Mouse (Mus musculus): ENCODE data around the gene Tmprss6. TPM values are rescaled to one million over a fixed set of nuclear protein-coding genes. Genes with fewer than 3 reads are reported as not detected.

Tmprss6 gene
- not detected for polyA plus RNA-seq (2017; shearing (Covaris generic))

DNA sequence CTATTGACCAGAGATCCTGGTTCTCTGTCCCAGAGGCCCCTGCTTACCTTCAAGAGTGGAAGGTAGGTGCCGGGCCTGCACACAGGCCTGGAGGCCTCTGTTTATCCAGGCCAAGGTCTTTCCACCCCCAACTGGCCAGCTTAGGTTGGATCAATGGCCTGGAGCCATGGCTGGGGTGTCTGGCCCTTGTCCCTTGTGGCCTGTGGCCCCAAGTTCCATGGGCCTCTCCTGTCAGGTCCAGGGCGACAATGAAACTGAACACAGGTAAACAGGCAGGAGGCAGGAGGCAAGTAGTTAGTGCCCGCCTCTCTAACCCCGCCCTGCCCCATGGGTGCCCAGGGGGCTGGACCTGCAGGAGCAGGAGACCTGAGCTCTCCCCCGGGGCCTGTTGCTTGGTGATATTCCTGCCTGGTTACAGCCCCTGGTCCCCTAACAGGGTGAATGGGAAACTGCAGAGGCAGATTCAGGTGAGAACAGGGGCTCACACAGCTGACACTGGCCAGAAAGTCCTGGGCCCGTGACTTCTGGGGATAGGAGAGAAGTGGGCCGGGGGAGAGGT is at the start of gene Tmprss6:
Tmprss6 (minus strand) TSS at position 256 of the 559 bp plus-strand sequence.
- no peak for ATAC-seq

DNA sequence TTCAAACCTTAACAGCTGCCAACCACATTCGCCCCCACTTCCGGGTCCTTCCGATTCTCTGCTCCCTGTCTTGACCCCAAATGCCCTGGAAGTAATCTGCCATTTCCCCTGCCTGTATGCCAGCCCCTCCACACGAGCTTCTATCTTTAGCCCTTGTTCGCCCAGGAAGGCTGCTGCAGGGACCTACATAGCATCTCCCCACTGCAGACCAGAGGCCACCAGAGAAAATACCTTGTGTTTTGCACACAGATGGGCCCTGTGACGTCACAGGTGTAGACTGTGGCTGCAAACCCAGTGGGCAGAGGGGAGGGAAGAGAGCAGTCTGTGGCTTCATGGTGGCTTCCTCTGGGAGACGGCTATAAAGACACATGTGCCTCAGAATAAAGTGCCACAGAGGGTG is 49.8 kb upstream of the Tmprss6 start:
- ATAC-seq = no peak

DNA sequence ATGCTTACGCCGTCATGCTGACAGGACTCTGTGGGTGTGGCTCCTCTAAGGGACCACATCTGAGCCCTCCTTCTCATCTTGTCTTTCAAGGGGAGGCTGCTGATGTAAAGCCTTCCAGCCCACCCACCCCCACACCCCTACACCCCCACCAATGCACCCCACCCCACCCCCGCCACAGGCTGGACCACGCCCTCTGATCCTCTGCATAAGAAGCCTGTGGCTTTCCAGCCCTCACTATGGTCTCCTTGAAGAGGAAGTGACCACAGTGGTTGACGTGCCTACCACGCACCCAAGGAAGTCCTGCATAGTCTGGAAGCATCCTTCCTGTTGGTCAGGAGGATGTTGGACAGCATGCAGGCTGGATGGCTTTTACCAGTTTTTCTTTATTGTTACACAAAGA is 47.3 kb upstream of the Tmprss6 start:
- ATAC-seq = no peak

DNA sequence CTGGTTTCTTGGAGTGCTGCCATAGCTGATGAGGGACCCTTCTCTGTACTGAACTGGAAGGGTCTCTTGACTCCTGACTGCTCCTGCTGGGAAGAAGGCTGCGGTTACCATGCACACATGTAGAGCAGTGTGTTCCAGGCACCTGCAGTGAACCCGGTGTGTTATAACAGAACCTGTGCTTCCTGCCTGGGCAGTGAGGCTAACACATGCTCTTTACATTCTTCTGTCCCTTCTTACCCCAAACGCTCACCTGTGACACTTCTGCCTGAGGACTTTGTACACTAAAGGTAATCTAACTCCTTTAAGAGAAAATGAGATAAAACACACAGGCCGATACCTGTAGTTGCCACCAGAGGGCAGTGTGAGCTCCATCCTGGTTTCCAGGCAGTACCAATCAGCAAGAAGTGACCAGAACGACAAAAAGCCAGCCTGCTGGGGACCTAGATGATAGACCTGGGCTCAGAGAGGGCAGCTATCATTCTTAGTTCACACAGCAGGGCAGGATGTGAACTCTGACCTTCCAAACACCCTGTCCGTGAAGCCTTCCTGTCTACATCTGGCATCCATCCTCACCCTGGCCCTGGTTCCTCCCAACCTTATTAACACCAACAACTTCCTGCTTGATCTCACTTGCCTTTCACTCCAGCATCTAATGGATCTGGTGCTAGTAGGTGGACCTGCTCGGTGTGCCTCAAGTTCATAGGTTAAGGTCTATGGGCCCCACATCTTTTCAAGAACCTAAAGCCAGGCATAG is 46.1 kb upstream of the Tmprss6 start:
- ATAC-seq = peak; percentile 29

DNA sequence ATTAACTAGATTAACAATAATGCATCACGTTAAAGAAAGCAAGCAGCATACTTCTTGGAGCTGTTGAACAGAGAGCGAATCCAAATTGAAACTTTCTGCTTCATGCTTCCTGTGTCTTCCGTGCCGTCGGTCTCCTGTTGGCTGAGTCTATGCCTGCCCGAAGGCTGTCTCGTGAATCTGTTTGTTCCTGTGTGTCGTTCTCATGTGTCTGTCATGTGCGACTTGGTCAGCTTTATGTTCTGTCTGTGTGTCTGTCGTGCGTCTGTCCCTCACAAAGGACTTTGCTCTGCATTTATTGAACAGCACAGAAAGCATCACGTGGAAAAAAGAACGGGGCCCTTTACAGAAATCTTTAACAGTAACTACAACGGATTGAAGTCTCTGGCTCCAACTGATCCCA is 44.6 kb upstream of the Tmprss6 start:
- no peak for ATAC-seq

DNA sequence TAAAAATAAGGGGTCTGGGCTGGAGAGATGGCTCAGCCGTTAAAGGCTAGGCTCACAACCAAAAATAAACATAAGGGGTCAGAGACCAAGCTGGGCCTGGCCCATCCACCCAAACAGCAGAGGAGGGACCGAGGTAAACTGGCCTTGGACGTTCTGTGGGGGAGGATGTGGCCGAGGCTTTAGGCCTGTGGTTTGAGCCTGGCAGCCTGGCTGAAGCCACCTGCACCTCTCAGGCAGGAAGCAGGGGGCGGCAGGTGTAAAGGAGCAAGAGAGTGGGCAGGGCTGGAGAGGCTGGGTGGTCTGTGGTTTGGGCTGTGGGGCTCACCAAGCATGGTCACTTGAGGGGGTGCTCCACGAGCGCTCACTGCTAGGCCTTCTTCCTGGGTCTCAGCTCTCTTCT is 43.5 kb upstream of the Tmprss6 start:
- no peak for ATAC-seq

DNA sequence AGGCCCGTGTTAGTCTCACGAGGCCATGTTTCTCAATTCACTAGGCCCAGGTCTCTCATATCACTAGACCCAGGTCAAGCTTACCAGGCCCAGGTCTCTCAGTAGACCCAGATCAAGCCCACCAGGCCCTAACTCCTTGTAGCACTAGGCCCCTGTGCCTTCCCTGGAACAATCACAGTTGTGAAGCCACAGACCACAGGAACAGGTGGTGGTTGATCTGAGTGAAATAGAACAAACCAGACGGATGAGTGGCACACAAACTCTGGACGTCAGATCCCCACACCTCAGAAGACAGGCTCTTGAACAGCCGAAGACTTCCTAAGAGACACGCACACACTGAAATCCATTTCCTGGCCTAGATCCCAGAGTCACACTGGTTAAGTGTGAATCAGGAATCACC is 42.3 kb upstream of the Tmprss6 start:
- peak; percentile 51 for ATAC-seq

DNA sequence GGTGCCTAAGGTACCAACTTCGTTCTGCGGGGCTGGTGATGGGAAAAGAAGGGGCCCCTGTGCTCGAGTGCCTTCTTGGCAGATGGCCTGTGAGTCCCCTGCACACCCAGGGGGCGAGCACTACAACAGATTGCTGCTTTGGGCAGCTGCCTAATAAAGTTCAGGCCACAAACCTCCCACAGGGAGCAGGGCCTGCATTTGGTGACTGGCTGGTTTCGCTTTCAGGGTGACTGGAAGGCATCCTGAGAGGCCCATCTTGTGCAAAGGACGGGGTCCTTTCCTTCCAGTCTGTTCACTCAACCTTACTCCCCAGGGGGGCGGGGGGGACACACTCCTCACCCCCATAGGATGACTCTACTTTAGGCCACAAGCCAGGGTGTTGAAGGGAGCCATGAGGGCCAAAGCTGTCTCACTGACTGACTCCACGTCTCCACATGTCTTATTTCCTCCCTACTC is 41.7 kb upstream of the Tmprss6 start:
- ATAC-seq = peak; percentile 65

DNA sequence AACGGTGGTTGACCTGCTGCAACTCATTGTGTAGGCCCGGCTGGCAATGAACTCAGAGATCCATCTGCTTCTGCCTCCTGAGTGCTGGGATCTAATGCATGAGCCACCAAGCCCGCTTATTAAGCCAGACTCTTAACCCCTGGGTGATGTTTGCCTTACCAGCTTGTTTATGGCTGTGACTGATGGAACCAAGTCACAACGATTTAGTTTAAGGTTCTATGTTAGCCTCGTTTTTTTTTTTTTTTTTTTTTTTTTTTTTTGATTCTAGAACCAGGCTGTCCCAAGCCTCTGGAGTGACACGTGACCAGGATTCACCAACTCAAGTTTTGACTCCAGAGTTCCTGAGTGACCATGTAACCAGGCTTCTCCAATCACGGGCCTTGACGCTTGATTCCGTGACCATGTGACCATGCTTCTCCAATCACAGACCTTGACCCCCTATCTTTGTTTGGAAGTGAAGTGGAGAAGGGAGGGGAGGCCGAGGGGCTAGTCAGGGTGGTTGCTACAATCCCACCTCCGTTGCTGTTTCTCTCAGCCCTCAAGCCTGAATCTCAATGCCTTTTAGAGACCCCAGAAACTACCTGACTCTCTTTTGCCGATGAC is 41.0 kb upstream of the Tmprss6 start:
- no peak for ATAC-seq

DNA sequence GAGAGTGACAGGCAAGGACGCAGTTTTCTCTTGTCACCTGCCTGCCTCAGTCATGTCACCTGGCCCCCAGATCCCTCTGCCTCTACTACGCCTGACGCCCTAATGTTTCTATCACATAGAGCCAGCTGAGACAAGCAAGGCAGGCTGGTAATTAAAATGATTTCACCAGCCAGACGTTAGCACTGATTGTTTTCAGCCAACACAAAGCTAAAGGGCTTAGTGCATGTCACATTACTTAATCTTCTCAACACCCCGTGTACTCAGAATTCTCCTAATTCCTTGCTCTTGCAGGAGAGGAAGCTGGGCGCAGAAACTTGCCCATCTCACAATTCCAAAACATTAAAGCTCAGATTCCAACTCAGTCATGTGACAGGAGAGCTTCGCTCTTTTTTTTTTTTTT is 40.0 kb upstream of the Tmprss6 start:
- no peak for ATAC-seq

DNA sequence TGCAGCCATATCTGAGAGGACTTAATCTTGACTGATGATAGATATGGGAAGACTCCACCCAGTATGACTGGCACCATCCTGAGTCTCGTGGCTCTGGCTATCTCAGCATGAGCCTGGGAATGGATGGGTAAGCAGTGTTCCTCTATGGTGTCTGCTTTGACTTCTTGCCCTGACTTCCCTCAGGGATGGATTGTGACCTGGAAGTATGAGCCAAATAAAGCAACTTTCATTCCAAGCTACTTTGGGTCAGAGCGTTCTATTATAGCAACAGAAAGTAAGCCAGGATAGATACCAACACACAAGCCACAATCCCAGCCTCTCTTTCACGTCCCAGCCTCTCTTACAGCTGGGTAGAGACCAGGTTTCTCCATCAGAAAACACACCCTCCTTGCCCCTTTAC is 37.1 kb upstream of the Tmprss6 start:
- ATAC-seq = no peak

DNA sequence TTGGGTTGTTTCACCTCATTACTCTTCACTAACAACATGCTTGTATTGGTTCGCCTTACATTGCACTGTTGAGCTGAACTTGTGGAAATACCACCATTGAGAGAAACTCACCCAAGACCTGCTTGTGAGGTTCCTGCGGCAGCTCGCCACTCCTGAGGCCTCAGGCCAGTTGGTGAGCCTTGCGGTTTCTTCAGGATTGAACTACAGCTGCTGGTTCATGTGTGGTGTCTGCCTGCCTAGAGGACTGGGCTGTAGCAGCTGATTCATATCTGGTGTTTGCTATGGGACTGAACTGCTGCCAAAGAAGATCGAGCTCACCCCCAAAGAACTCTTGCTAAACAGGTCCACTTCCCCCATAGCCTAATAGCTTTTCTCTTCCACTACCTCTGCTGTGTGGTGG is 36.4 kb upstream of the Tmprss6 start:
- no peak for ATAC-seq

DNA sequence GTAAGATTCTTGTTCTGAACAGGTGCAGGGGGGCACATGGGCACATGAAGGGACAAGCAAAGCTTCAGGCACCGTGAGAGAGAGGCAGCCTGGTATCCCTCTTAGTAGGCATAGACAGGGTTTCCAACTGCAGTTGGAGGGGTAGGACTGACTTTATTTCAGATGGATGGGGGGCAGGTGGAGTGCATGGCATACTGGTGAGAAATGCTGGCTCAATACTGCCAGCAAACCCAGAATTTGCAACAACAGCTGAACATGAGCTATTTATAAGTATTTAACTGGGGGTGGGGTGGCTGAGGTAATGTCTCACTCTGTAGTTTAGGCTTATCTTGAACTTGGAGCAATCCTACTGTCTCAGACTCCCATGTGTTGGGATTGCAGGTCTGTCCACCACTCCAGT is 35.6 kb upstream of the Tmprss6 start:
- no peak for ATAC-seq

DNA sequence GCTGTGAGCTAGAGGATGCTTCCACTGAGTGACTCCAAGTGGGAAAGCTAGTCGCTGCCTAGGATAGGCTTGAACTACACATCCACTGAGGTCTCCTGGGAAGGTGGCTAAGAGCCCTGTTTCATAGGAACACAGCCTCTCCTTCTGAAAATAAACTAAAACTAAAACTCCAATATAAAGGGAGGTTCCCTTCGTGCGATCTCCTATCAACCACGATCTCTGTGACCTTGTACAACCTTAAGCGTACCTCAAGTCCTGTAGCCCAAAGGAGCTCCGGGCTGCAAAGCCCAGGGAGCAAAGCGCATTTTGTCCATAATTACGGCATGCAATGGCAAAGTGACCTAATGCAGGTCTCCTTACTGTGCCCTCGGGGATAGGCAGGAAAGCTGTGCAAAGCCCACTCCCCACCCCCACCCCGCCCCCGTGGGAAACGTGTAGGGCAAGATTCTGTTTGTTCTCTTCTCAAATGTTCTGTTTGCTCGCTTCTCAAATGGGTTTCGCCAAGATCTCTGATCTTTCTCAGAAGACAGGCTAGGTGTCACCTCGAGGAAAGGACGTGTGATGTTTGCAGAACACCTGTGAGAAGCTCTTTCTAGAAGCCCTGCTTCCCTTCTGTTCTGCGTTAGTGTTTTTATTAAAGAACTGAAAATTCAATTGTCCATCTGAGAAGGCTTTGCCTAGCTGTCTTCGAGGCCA is 34.2 kb upstream of the Tmprss6 start:
- ATAC-seq = peak; percentile 48

DNA sequence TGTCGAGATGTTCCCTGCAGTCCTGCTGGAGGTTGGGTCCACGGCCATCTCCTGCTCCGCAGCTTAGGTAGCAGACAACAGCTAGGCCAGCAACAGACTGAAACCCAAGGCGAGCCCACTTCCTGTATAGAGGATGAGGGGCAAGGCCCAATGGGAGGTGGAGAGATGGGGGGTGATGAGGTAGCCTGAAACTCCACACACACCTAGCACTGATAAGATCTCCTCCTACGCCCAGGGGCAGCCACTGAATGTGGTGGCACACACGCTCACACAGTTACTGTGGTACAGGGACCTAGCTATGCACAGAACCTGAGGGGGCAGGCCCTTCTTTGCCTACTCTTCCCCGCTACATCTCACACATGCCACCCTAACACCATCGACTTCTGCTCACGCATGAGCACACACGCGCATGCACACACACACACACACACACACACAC is 26.6 kb upstream of the Tmprss6 start, which contains the start of gene Il2rb:
Il2rb (minus strand) TSS at position 304 of the 439 bp plus-strand sequence.
- peak; percentile 79 for ATAC-seq

DNA sequence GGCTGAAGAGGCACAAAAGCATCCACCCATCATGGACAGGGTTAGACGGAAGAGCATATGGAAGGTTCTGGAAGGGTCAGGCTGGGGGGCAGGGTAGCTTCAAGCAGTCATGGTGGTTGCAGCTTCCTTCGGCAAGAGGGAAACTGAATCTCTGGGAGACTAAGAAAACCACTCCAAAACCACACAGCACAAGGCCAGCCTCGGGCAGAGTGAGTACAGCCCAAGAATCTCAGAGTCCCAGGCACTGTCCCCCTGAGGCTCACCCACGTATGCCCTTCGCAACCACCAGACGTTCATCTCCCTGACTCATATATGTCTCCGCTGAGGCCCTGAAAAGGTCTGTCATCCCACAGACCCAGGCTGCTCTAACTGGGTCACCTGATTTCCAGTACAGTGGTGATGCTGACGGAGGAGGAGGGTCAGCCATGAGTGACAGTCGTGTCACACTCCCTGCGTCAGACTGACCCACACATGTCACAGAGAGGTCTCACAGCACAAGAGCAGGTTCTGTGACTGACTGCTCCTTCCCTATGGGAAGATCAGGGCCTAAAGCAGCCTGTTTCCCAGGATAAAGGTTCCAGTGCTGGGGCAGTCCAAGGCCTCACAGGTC is 25.1 kb upstream of the Tmprss6 start:
- peak; percentile 57 for ATAC-seq

DNA sequence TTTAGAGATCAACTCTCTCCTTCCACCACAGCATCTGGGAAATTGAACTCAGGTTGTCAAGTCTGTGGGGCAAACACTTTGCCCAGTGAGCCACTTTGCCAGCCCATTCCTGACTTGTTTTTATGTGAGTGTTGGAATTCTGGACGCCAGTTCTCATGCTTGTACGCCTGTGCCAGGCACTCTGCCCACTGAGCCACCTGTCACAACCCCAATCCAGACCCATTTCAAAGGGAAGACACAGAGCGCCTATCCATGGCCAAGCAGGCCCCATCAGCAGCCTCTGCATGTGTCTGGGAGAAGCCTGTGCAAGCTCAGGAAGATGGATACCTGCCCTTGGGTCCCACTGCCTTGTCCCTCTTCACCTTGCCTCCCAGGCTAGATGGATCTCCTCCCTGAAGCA is 22.9 kb upstream of the Tmprss6 start:
- ATAC-seq = no peak

DNA sequence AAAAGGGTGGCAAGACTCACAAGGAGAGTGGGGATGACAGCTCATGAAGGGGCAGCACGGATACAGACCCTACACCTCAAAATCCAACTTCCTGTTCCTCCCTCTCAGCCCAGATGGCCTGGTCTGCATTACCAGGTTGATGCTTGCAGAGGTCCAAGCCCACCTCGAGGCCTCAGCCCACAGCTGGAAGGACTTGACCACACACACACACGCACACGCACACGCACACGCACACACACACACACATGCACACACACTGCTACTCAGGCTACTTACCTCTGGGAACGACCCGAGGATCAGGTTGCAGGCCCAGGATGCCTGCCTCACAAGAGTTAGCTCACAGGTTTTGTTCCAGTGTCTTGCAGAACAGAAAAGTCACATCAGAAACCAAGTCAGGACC is 21.5 kb upstream of the Tmprss6 start:
- ATAC-seq = no peak

DNA sequence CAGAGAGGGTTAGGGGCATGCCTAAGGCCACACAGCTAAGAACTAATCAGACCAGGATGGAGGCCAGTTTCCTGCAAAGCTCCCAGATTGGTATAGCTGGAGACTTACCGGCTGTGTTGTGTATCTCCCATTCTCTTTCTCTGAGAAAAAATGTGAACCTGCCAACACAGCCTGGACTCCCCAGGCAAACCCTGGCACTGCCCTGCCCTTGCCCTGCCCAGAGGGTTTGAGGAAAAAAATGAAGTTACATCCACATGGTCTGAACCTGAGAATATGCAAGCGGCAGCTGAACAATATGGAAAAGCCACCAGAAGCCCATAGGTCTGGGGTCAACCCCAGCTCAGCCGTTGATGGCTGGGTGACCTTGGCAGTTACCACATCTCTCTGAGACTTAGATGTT is 20.8 kb upstream of the Tmprss6 start:
- ATAC-seq = no peak

DNA sequence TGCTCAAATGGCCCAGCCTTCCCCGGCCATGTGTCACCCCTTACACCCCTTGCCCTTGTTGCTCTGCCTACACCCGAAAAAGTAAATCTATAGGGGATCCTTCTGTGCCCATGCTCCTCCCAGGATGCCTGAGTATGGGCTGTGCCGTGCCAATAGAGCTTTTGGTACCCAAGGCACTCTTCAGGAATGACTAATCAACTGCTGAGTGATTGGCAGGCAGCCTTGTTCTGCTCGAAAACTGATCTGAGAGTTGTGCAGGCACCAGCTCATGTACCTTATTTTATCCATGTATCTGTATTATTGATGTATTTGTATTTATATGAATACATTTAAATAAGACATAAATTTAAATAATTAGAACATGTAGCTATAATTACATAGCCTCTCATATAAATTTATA is 18.6 kb upstream of the Tmprss6 start:
- ATAC-seq = no peak

DNA sequence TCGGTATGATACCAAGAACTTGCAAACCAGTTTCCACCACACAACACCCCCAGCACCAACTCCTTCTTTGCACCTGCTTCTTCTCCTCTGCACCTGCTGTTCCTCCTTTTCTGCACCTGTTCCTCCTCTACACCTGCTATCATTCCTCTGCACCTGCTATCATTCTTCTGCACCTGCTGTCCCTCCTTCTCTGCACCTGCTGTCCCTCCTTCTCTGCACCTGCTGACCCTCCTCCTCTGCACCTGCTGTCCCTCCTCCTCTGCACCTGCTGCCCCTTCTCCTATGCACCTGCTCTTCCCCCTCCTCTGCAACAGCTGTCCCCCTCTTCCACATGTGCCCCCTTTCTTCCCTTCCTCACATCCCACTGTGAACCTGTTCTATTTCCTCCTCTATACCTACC is 18.1 kb upstream of the Tmprss6 start:
- ATAC-seq = no peak

DNA sequence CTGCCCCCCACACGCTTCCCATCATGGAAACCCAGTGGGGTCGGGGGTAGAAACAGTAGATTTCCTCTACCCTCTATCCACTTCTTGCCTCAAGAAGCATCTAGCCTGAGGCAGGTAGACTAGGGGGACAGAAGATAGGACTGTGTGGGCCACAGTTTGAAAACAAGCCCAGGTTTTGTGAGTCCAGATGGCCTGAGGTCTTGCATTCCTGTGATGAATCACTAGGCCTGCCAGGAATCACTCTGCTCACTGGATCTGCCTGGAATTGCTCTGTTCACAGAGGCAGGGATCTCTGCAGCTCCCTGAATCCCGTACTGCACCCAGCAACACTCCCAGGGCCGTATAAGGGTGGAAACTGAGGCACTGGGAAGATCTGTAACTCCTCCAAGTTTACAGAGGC is 14.9 kb upstream of the Tmprss6 start:
- no peak for ATAC-seq

DNA sequence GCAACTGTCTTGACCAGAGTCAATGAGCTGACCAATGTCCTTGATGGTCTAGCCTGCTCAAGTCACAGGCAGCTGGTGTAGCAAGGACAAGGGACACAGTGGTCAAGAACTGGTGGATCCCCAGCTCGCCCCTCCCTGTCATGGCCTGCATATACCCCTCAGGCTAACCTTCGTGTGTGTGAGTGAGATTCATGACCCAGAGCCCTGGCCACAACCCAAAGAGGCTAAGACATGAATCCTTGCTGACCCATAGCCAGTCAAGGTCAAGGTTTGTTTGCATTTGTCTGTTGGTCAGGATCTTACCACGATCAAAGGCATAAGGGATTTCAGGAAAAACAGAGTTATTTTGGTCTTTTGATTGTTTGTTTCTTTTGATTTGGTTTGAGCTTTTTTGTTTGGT is 14.1 kb upstream of the Tmprss6 start:
- no peak for ATAC-seq
